Mouse (Mus musculus) kidney, adult 2 months (tissue): Measurements from ENCODE around the gene Unc45b.
"Not testable (repeated sequence)": the region's sequence is repeated elsewhere in the genome, so short reads cannot be mapped to it uniquely, and the experiment has no call there.

Experiments used
- CTCF ChIP-seq: fragments of 200-500 bp; conservative IDR thresholded peaks from 2 replicates; pipeline ENCODE4 v1.5.1; 2011; ENCODE audit warnings: low read depth, mild to moderate bottlenecking, control low read depth, low read length, moderate library complexity, mixed read lengths; ENCODE audit not compliant: insufficient read depth, insufficient read length
- POLR2A ChIP-seq: fragments of 200-500 bp; IDR thresholded peaks from one replicate; pipeline ENCODE4 v1.6.1; 2011; ENCODE audit warnings: low read depth, low read length, control low read depth

GRCm38 (mm10) chr11:82930391-82930955 is 20.1 kb downstream of the Unc45b start:
- not testable (repeated sequence) for TF ChIP-seq POLR2A, CTCF
